Mouse (Mus musculus) brain, embryonic 14.5 days (tissue): ENCODE data around the gene Prrt4. TPM values are rescaled to one million over a fixed set of nuclear protein-coding genes. Genes with fewer than 3 reads are reported as not detected.
A peak's percentile ranks its signal among the peaks of the same experiment; 100 is the strongest.
"Not testable (repeated sequence)": the region's sequence is repeated elsewhere in the genome, so short reads cannot be mapped to it uniquely, and the experiment has no call there.

Source experiments
- DNase-seq: peaks from one replicate; pipeline ENCODE4 v3.0.0-alpha.2; 2011; ENCODE audit warnings: low read depth
- CTCF ChIP-seq: fragments of 200-500 bp; IDR thresholded peaks from 2 replicates; pipeline ENCODE4 v1.5.1; 2012; ENCODE audit warnings: inconsistent platforms, mild to moderate bottlenecking, moderate library complexity, borderline replicate concordance; ENCODE audit not compliant: insufficient read depth, insufficient read length; ENCODE audit errors: extremely low read depth
- POLR2A ChIP-seq: fragments of 200-500 bp; IDR thresholded peaks from 2 replicates; pipeline ENCODE4 v1.6.1; 2012; ENCODE audit warnings: mild to moderate bottlenecking, inconsistent platforms, borderline replicate concordance; ENCODE audit not compliant: poor library complexity, insufficient read depth, insufficient read length, severe bottlenecking; ENCODE audit errors: extremely low read depth
- polyA plus RNA-seq: library from polyadenylated mRNA; depleted of rRNA; stranded (reverse); fragments of >200 nt; gene quantifications from 2 replicates; pipeline ENCODE4 v1.2.3, GENCODE M21; 2012; rRNA removed

Prrt4 gene
- polyA plus RNA-seq = 7.5 and 11.1 TPM in 2 replicates

GRCm38 (mm10) chr6:29178888-29179658, at the start of gene Prrt4:
Gene Prrt4 (minus strand): TSS chr6:29179584.
- DNase-seq = peak; percentile 89
- TF ChIP-seq POLR2A (0 out of 2 replicates have a peak, but pooled peaks have one; percentile 36), CTCF (no peak)

GRCm38 (mm10) chr6:29217717-29218116, 38.3 kb upstream of the Prrt4 start:
- DNase-seq = not testable (repeated sequence)

GRCm38 (mm10) chr6:29215881-29216501, 36.6 kb upstream of the Prrt4 start, which contains the start of gene Impdh1:
Gene Impdh1 (minus strand): TSS chr6:29216364.
- peak; percentile 88 for DNase-seq
- TF ChIP-seq POLR2A (0 out of 2 replicates have a peak, but pooled peaks have one; percentile 40), CTCF (no peak)

GRCm38 (mm10) chr6:29215181-29215580, 35.8 kb upstream of the Prrt4 start:
- no peak for DNase-seq
- TF ChIP-seq POLR2A (no peak), CTCF (no peak)

- TF ChIP-seq POLR2A (no peak), CTCF (no peak)
- DNase-seq = no peak
Observed at GRCm38 (mm10) chr6:29214776-29215175, 35.4 kb upstream of the Prrt4 start.

GRCm38 (mm10) chr6:29214245-29214644, 34.9 kb upstream of the Prrt4 start:
- TF ChIP-seq CTCF (no peak), POLR2A (no peak)
- peak; percentile 72 for DNase-seq

GRCm38 (mm10) chr6:29213436-29213835, 34.1 kb upstream of the Prrt4 start:
- TF ChIP-seq CTCF (no peak), POLR2A (no peak)
- DNase-seq = no peak

GRCm38 (mm10) chr6:29211806-29212492, 32.6 kb upstream of the Prrt4 start:
- peak; percentile 90 for DNase-seq
- TF ChIP-seq CTCF (0 out of 2 replicates have a peak, but pooled peaks have one; percentile 5), POLR2A (peak; percentile 6; the same call in 1 of the 2 replicates)

GRCm38 (mm10) chr6:29211146-29211545, 31.8 kb upstream of the Prrt4 start:
- peak; percentile 41 for DNase-seq
- TF ChIP-seq CTCF = no peak
- TF ChIP-seq POLR2A = no peak

GRCm38 (mm10) chr6:29210231-29210936, 31.0 kb upstream of the Prrt4 start:
- DNase-seq = no peak
- no peak for TF ChIP-seq POLR2A

- DNase-seq = no peak
- TF ChIP-seq CTCF (no peak), POLR2A (no peak)
Observed at GRCm38 (mm10) chr6:29208178-29208577, 28.8 kb upstream of the Prrt4 start.

- TF ChIP-seq POLR2A = no peak
- no peak for TF ChIP-seq CTCF
- DNase-seq = no peak
Observed at GRCm38 (mm10) chr6:29207017-29207416, 27.6 kb upstream of the Prrt4 start.

- no peak for DNase-seq
- TF ChIP-seq CTCF (no peak), POLR2A (no peak)
Observed at GRCm38 (mm10) chr6:29206006-29206405, 26.6 kb upstream of the Prrt4 start.
